ENCODE assay signal across 8 mouse cellular contexts in the genomic region with DNA sequence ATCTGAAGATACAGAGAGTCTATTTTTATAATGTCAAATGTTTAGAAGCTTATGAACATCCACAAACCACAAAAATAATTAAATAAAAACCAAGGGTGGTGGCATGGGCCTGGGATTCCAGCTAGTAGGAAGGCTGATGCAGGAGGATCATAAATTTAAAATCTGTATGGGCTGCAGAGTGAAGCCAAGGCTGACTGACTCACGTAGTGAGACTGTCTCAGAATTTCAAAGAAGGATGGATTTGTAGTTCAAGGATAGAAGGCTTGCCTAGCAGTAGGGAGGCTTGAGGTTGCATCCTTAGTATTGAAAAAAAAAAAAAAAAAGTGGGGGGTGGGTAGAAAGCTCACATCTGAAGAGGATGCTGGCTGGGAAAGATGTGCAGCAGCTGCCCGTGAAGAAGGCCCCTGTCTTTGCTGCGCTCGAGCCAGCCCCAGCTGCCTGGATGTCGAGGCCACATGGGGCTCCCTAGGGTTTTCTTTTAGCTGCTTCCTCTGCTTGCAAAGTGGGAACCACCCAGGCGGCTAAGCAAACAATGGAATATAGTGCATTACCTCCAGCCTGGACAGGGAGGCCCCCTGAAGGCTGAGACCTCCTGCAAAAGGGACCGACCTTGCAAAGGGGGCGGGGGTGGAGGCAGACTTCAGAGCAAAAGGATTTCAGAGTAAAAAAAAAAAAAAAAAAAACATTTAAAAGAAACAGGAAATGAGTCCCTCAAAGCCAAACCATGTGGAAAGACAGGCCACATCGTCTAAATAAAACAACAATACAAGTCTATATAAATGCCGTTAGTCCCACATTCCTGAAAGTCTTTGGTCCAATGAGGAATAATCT.
A peak's percentile ranks its signal among the peaks of the same experiment; 100 is the strongest.
DNase-seq lines count a peak whose midpoint lies in the region; ATAC-seq and TF ChIP-seq lines count a peak whose summit lies in the region.

No protein-coding gene starts in this region.

- WGBS in heart, embryonic 10.5 days: 12% methylated on average over 10 of the region's 10 CpGs
- WGBS in kidney, postnatal 0 days: 7% methylated on average over 10 of the region's 10 CpGs
- WGBS in midbrain, embryonic 16.5 days: 5% methylated on average over 10 of the region's 10 CpGs

- H3K36me3 ChIP-seq in heart, embryonic 10.5 days: no peaks in the 10 kb centered on the region
- H3K36me3 ChIP-seq in kidney, postnatal 0 days (ENCODE audit: insufficient read depth, low read length): no peaks in the 10 kb centered on the region
- H3K36me3 ChIP-seq in midbrain, embryonic 16.5 days (ENCODE audit: control insufficient read depth, insufficient read depth, low read length): no peaks in the 10 kb centered on the region

- peaks cover 54% of the 10 kb centered on the region for H3K4me1 ChIP-seq in heart, embryonic 10.5 days
- H3K4me1 ChIP-seq in kidney, postnatal 0 days (replicated peaks; ENCODE audit: insufficient read depth, low read length): peaks cover 23% of the 10 kb centered on the region
- H3K4me1 ChIP-seq in midbrain, embryonic 16.5 days (ENCODE audit: control insufficient read depth, insufficient read depth, low read length): peaks cover 20% of the 10 kb centered on the region

- no peaks in the 10 kb centered on the region; the same call in 1 of the 2 replicates for H3K9me3 ChIP-seq in heart, embryonic 10.5 days
- H3K9me3 ChIP-seq in kidney, postnatal 0 days (replicated peaks; ENCODE audit: low read length): no peaks in the 10 kb centered on the region
- no peaks in the 10 kb centered on the region for H3K9me3 ChIP-seq in midbrain, embryonic 16.5 days (replicated peaks; ENCODE audit: control insufficient read depth, low read length, poor library complexity, severe bottlenecking)

- no peak for ATAC-seq in kidney, postnatal 0 days (replicated peaks; ENCODE audit: low FRiP score, low read depth)
- ATAC-seq in midbrain, embryonic 16.5 days: no peak
- no peak for ATAC-seq in inflammation-experienced regulatory T-cells, adult 6 months

- peak overlapping the region; percentile 19; the same call in 1 of the 2 replicates for H3K4me2 ChIP-seq in kidney, postnatal 0 days (ENCODE audit: low read length)
- no peak overlapping the region for H3K4me2 ChIP-seq in midbrain, embryonic 16.5 days (ENCODE audit: low read length)

- TF ChIP-seq CTCF in kidney, postnatal 0 days (IDR thresholded peaks at IDR 0.05; ENCODE audit: low read depth): no peak

- H3K4me3 ChIP-seq in heart, embryonic 10.5 days: no peak overlapping the region
- H3K4me3 ChIP-seq in kidney, postnatal 0 days (replicated peaks; ENCODE audit: low read depth, low read length): no peak overlapping the region
- no peak overlapping the region for H3K4me3 ChIP-seq in midbrain, embryonic 16.5 days (ENCODE audit: low read depth, low read length)

- H3K9ac ChIP-seq in kidney, postnatal 0 days (ENCODE audit: low read depth, low read length): no peak overlapping the region
- 0 out of 2 replicates have a peak overlapping the region, but pooled peaks have one; percentile 32 for H3K9ac ChIP-seq in midbrain, embryonic 16.5 days (ENCODE audit: low read depth, low read length)

- peak overlapping the region; percentile 70 for H3K27ac ChIP-seq in heart, embryonic 10.5 days
- peak overlapping the region; percentile 79 for H3K27ac ChIP-seq in kidney, postnatal 0 days
- 0 out of 2 replicates have a peak overlapping the region, but pooled peaks have one; percentile 29 for H3K27ac ChIP-seq in midbrain, embryonic 16.5 days (ENCODE audit: low read length)

- H3K27me3 ChIP-seq in heart, embryonic 10.5 days (ENCODE audit: insufficient read depth, poor library complexity, severe bottlenecking): no peaks in the 10 kb centered on the region
- H3K27me3 ChIP-seq in kidney, postnatal 0 days (ENCODE audit: insufficient read depth, low read length): no peaks in the 10 kb centered on the region
- H3K27me3 ChIP-seq in midbrain, embryonic 16.5 days (ENCODE audit: control insufficient read depth, insufficient read depth, low read depth, low read length): no peaks in the 10 kb centered on the region

- peak; percentile 11 for DNase-seq in right cerebral cortex, postnatal 4 days
- DNase-seq in right cerebral cortex, adult 18-20 months: no peak
- DNase-seq in embryo, embryonic 10 days (ENCODE audit: low spot score): peak; percentile 76
- DNase-seq in heart, embryonic 10.5 days (ENCODE audit: low spot score): peak; percentile 78
- peak; percentile 87 for DNase-seq in kidney, postnatal 0 days (ENCODE audit: low spot score)
- DNase-seq in thymus, postnatal 25 days: no peak

Comparison
In these comparisons a context has a peak if more than half of its experiments do, and no peak if none do; other contexts are left out.
1. DNase-seq: peak in right cerebral cortex, postnatal 4 days (single experiment), embryo, embryonic 10 days (single experiment), heart, embryonic 10.5 days (single experiment) and kidney, postnatal 0 days (single experiment); none in right cerebral cortex, adult 18-20 months (single experiment) and thymus, postnatal 25 days (single experiment).
2. H3K27ac ChIP-seq: peak in every context shown above with its lines; median percentile 79 in kidney, postnatal 0 days; 70 in heart, embryonic 10.5 days; 29 in midbrain, embryonic 16.5 days.